Comparison of ENCODE assay signal across 19 mouse cellular contexts in the genomic region with DNA sequence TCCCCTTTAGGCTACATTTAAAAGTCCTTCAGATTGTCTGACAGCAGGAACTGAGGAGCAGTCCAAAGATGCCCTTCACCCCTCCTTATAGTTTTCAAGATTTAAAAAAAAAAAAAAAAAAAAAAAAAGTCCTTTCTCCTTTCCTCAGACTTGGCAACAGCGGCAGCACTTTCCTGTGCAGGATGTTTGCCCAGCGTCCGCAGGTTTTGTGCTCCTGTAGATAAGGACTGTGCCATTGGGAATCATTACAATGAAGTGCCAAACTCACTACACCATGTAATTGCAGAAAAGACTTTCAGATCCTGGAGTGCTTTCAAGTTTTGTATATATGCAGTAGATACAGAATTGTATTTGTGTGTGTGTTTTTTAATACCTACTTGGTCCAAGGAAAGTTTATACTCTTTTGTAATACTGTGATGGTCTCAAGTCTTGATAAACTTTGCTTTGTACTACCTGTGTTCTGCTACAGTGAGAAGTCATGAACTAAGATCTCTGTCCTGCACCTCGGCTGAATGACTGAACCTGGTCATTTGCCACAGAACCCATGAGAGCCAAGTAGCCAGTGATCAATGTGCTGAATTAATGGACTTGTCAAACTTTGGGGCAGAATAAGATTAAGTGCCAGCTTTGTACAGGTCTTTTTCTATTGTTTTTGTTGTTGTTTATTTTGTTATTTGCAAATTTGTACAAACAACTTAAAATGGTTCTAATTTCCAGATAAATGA.
DNase-seq lines count a peak whose midpoint lies in the region; ATAC-seq and TF ChIP-seq lines count a peak whose summit lies in the region.
"Had no signal": no experiment of that assay in that cellular context is flagged by ENCODE, and none has a peak within 500 bp of the region (broad histone marks: within the 10 kb centered on the region; RNA-seq: fewer than 3 reads in every experiment).

No protein-coding gene starts in this region.

- WGBS in kidney, embryonic 15.5 days: 69% methylated on average over 4 of the region's 4 CpGs
- WGBS in lung, embryonic 14.5 days: 37% methylated on average over 4 of the region's 4 CpGs

- intact Hi-C loops in left cerebral cortex, postnatal 25 days (cut with DNase I): no loop called here

- no peak overlapping the region for H3K27ac ChIP-seq in kidney, embryonic 15.5 days
- H3K27ac ChIP-seq in lung, embryonic 14.5 days (ENCODE audit: low read depth): no peak overlapping the region
- H3K27ac ChIP-seq: embryonic facial prominence, embryonic 10.5 days; forebrain, embryonic 15.5 days; hindbrain, embryonic 10.5 days; limb, embryonic 13.5 days; liver, embryonic 13.5 days; midbrain, embryonic 10.5 days; neural tube, embryonic 15.5 days had no signal

- no peak for TF ChIP-seq CTCF in lung, embryonic 14.5 days (IDR thresholded peaks at IDR 0.05; ENCODE audit: low read depth)

- H3K4me2 ChIP-seq in kidney, embryonic 15.5 days: no peak overlapping the region
- no peak overlapping the region for H3K4me2 ChIP-seq in lung, embryonic 14.5 days
- H3K4me2 ChIP-seq: forebrain, embryonic 15.5 days; limb, embryonic 13.5 days; liver, embryonic 13.5 days; neural tube, embryonic 15.5 days had no signal

- H3K9me3 ChIP-seq in kidney, embryonic 15.5 days (replicated peaks): no peaks in the 10 kb centered on the region
- no peaks in the 10 kb centered on the region for H3K9me3 ChIP-seq in lung, embryonic 14.5 days (ENCODE audit: low read depth, low read length)
- H3K9me3 ChIP-seq: embryonic facial prominence, embryonic 10.5 days; forebrain, embryonic 15.5 days; hindbrain, embryonic 10.5 days; limb, embryonic 13.5 days; liver, embryonic 13.5 days; midbrain, embryonic 10.5 days; neural tube, embryonic 15.5 days had no signal

- no peak for ATAC-seq in kidney, embryonic 15.5 days (replicated peaks; ENCODE audit: low FRiP score)
- ATAC-seq in lung, embryonic 14.5 days (ENCODE audit: insufficient read depth): no peak
- ATAC-seq: forebrain, embryonic 15.5 days; hindbrain, embryonic 16.5 days had no signal

- H3K4me3 ChIP-seq in kidney, embryonic 15.5 days (replicated peaks): no peak overlapping the region
- H3K4me3 ChIP-seq in lung, embryonic 14.5 days (ENCODE audit: low read depth, low read length): no peak overlapping the region
- H3K4me3 ChIP-seq: embryonic facial prominence, embryonic 10.5 days; forebrain, embryonic 15.5 days; hindbrain, embryonic 10.5 days; limb, embryonic 13.5 days; liver, embryonic 13.5 days; midbrain, embryonic 10.5 days; neural tube, embryonic 15.5 days had no signal

- H3K4me1 ChIP-seq in kidney, embryonic 15.5 days: peaks cover 42% of the 10 kb centered on the region
- peaks cover 15% of the 10 kb centered on the region for H3K4me1 ChIP-seq in lung, embryonic 14.5 days (ENCODE audit: insufficient read depth)

- peaks cover 14% of the 10 kb centered on the region for H3K36me3 ChIP-seq in kidney, embryonic 15.5 days
- H3K36me3 ChIP-seq in lung, embryonic 14.5 days (ENCODE audit: insufficient read depth): peaks cover 10% of the 10 kb centered on the region
- H3K36me3 ChIP-seq: forebrain, embryonic 15.5 days; neural tube, embryonic 15.5 days had no signal

- peak; percentile 37 for DNase-seq in adrenal gland, postnatal 14 days
- DNase-seq in adrenal gland, adult 18-20 months (ENCODE audit: low spot score in 2 of 2): no peak
- DNase-seq in kidney, postnatal 10 days: peak; percentile 43
- peak; percentile 53 for DNase-seq in lung, embryonic 14.5 days
- DNase-seq in lung, postnatal 25 days (ENCODE audit: low spot score): peak; percentile 69
- DNase-seq in left cerebral cortex, postnatal 25 days (ENCODE audit: low spot score in 2 of 2): no peak
- DNase-seq in thymus, postnatal 25 days: no peak
- DNase-seq: cerebellum, adult 11 months; cerebellum, postnatal 10 days; gastrocnemius, postnatal 25 days; liver, embryonic 13.5 days had no signal

- no peak overlapping the region for H3K9ac ChIP-seq in kidney, embryonic 15.5 days
- no peak overlapping the region for H3K9ac ChIP-seq in lung, embryonic 14.5 days
- H3K9ac ChIP-seq: forebrain, embryonic 15.5 days; limb, embryonic 13.5 days; liver, embryonic 13.5 days; neural tube, embryonic 15.5 days had no signal

- H3K27me3 ChIP-seq in kidney, embryonic 15.5 days: no peaks in the 10 kb centered on the region
- no peaks in the 10 kb centered on the region for H3K27me3 ChIP-seq in lung, embryonic 14.5 days (ENCODE audit: insufficient read depth, low read length)
- H3K27me3 ChIP-seq: forebrain, embryonic 15.5 days; limb, embryonic 13.5 days; liver, embryonic 13.5 days; neural tube, embryonic 15.5 days had no signal

Comparison
In these comparisons a context has a peak if more than half of its experiments do, and no peak if none do; other contexts are left out.
1. DNase-seq: peak in adrenal gland, postnatal 14 days (single experiment), kidney, postnatal 10 days (single experiment), lung, embryonic 14.5 days (single experiment) and lung, postnatal 25 days (single experiment); none in adrenal gland, adult 18-20 months (0 of 2), left cerebral cortex, postnatal 25 days (0 of 2) and thymus, postnatal 25 days (single experiment).